Mouse (Mus musculus) c-Kit-negative CD71-positive TER-119-positive erythroid progenitor cells, embryonic 14.5 days (primary cell): ENCODE measurements around the gene Gab2.

Experiments
- DNase-seq: peaks from one replicate; pipeline ENCODE4 v3.0.0-alpha.2; 2013; ENCODE audit warnings: low read depth, low spot score

The Gab2 gene

GRCm38 (mm10) chr7:97314646-97315045 lies 233.3 kb downstream of the Gab2 start:
- DNase-seq, result no peak

- no peak for DNase-seq
Observed at GRCm38 (mm10) chr7:97315656-97316055, 234.3 kb downstream of the Gab2 start.

- no peak for DNase-seq
Observed at GRCm38 (mm10) chr7:97317706-97318105, 236.3 kb downstream of the Gab2 start.

GRCm38 (mm10) chr7:97324342-97324741 lies 243.0 kb downstream of the Gab2 start:
- DNase-seq, result no peak

GRCm38 (mm10) chr7:97325156-97325985 lies 244.0 kb downstream of the Gab2 start:
- DNase-seq, result no peak

- DNase-seq, result no peak
Observed at GRCm38 (mm10) chr7:97327376-97327775, 246.0 kb downstream of the Gab2 start.

- no peak for DNase-seq
Observed at GRCm38 (mm10) chr7:97328891-97329588, 247.7 kb downstream of the Gab2 start.

- no peak for DNase-seq
Observed at GRCm38 (mm10) chr7:97329676-97330075, 248.3 kb downstream of the Gab2 start.

- DNase-seq, result no peak
Observed at GRCm38 (mm10) chr7:97330931-97331645, 249.7 kb downstream of the Gab2 start.

GRCm38 (mm10) chr7:97331726-97332666 lies 250.6 kb downstream of the Gab2 start, which contains the start of the genes Usp35 and Kctd21:
Gene Usp35 (minus strand): TSS chr7:97332020.
Gene Kctd21 (plus strand): TSS chr7:97332327.
- peak; percentile 67 for DNase-seq

- no peak for DNase-seq
Observed at GRCm38 (mm10) chr7:97332667-97333041, 251.3 kb downstream of the Gab2 start.

GRCm38 (mm10) chr7:97333113-97333898 lies 251.9 kb downstream of the Gab2 start:
- no peak for DNase-seq

GRCm38 (mm10) chr7:97334406-97334805 lies 253.0 kb downstream of the Gab2 start:
- DNase-seq, result no peak

GRCm38 (mm10) chr7:97336678-97337077 lies 255.3 kb downstream of the Gab2 start:
- DNase-seq, result no peak

GRCm38 (mm10) chr7:97338593-97338992 lies 257.2 kb downstream of the Gab2 start:
- no peak for DNase-seq

GRCm38 (mm10) chr7:97339623-97340022 lies 258.2 kb downstream of the Gab2 start:
- no peak for DNase-seq

GRCm38 (mm10) chr7:97340907-97341849 lies 259.8 kb downstream of the Gab2 start:
- DNase-seq, result no peak

- no peak for DNase-seq
Observed at GRCm38 (mm10) chr7:97342961-97343360, 261.6 kb downstream of the Gab2 start.

GRCm38 (mm10) chr7:97344655-97345054 lies 263.3 kb downstream of the Gab2 start:
- no peak for DNase-seq
